Mouse (Mus musculus): Measurements from ENCODE around the gene Sft2d1. TPM values are rescaled to one million over a fixed set of nuclear protein-coding genes. Genes with fewer than 3 reads are reported as not detected.
A peak's percentile ranks its signal among the peaks of the same experiment; 100 is the strongest.
"Not testable (repeated sequence)": the region's sequence is repeated elsewhere in the genome, so short reads cannot be mapped to it uniquely, and the experiment has no call there.

The Sft2d1 gene
- polyA plus RNA-seq, 1 experiment from 2014 or later: 113 TPM

DNA sequence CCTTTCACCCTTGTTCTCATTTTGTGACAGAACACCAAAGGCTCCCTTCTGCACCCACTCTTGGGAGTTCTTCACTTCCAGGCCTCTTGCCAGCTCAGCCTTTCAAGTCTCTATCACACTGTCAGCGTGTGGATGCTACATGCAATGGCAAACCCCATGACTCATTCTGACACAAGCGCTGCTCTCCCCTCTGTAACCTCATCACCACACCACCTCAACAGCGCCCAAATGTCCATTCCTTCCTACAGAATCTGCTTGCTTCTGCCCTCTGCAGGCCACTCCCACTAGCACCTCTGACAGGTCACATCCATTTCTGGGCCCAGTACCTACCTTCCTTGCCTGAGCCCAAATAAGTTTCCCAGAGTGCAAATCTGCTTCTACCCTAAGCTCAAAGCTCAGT is 5.1 kb upstream of the Sft2d1 start:
- WGBS: 34% methylated on average over 3 of the region's 3 CpGs
- Histone ChIP-seq H3K4me3 (no peak overlapping the region), H3K4me1 (0 out of 2 replicates have a peak, but pooled peaks cover 2% of the 10 kb centered on the region), H3K4me2 (no peak overlapping the region), H3K36me3 (ENCODE audit: poor library complexity, severe bottlenecking) (no peaks in the 10 kb centered on the region), H3K27ac (no peak overlapping the region), H3K27me3 (no peaks in the 10 kb centered on the region), H3K9ac (no peak overlapping the region), H3K9me3 (replicated peaks) (no peaks in the 10 kb centered on the region)
- no peak for ATAC-seq

GRCm38 (mm10) chr17:8311751-8312150 is 849 bp downstream of the Sft2d1 start:
- Histone ChIP-seq H3K4me1 (peaks cover 27% of the 10 kb centered on the region), H3K4me3 (peak overlapping the region; percentile 93), H3K9me3 (replicated peaks) (no peaks in the 10 kb centered on the region), H3K9ac (peak overlapping the region; percentile 81), H3K4me2 (peak overlapping the region; percentile 69), H3K27me3 (no peaks in the 10 kb centered on the region), H3K27ac (no peak overlapping the region), H3K36me3 (ENCODE audit: poor library complexity, severe bottlenecking) (no peaks in the 10 kb centered on the region)
- 51% methylated on average over 3 of the region's 3 CpGs for WGBS
- no peak for ATAC-seq

DNA sequence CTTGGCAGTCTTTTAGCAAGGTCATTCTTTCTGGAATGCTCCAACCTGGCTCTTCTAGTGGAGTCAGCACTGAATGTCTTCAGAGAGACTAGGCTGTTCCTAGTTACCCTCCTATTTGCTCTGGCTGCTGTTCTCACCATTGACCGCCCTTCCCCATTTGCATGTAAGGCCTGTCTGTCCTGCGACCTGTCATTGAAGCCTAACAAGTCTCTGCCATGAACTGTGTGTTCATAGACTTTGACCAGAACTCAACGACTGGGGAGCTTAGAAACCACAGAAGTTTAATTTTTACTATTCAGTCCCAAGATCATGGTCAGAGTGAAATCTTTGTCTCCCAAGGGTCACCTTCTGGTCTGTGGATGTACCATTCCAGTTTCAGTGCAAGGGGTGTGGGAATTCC is 3.1 kb downstream of the Sft2d1 start:
- H3K36me3 ChIP-seq (ENCODE audit: poor library complexity, severe bottlenecking): 0 out of 2 replicates have a peak, but pooled peaks cover 4% of the 10 kb centered on the region
- no peaks in the 10 kb centered on the region for H3K27me3 ChIP-seq
- no peak overlapping the region for H3K4me2 ChIP-seq
- WGBS: 86% methylated on average over 3 of the region's 3 CpGs
- no peaks in the 10 kb centered on the region for H3K9me3 ChIP-seq (replicated peaks)
- H3K4me1 ChIP-seq: peaks cover 27% of the 10 kb centered on the region
- H3K9ac ChIP-seq: no peak overlapping the region
- no peak for ATAC-seq
- no peak overlapping the region for H3K27ac ChIP-seq
- H3K4me3 ChIP-seq: no peak overlapping the region

DNA sequence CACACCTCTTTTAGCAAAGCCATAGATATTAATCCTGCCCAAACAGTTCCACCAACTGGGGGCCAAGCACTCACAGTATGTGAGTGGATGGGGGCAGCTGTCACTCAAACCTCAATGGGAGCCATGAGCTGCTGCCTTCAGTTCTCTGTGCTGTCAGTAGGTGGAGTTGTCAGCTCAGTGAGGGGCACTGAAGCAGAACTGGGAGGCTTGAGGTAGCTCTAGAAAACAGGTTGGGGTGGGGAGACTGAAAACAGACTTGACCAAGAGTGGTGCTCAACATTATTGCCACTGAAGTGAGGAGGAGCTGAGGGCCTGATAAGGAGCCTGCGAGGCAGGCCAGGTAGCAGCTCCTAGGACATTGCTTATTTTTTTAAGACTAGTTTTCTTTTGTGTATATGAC is 5.3 kb downstream of the Sft2d1 start:
- Histone ChIP-seq H3K36me3 (ENCODE audit: poor library complexity, severe bottlenecking) (peaks cover 8% of the 10 kb centered on the region; the same call in 1 of the 2 replicates), H3K9me3 (replicated peaks) (no peaks in the 10 kb centered on the region), H3K27ac (no peak overlapping the region), H3K4me3 (no peak overlapping the region), H3K4me1 (peaks cover 25% of the 10 kb centered on the region), H3K9ac (no peak overlapping the region), H3K27me3 (no peaks in the 10 kb centered on the region), H3K4me2 (no peak overlapping the region)
- ATAC-seq: no peak
- 88% methylated on average over 1 of the region's 1 CpGs for WGBS

GRCm38 (mm10) chr17:8326877-8327276 is 16.0 kb downstream of the Sft2d1 start:
- H3K9ac ChIP-seq; ATAC-seq; H3K4me3 ChIP-seq; H3K27ac ChIP-seq; H3K4me1 ChIP-seq; H3K27me3 ChIP-seq; H3K9me3 ChIP-seq (replicated peaks); H3K4me2 ChIP-seq: not testable (repeated sequence)
- WGBS: 87% methylated on average over 10 of the region's 11 CpGs
- H3K36me3 ChIP-seq (ENCODE audit: poor library complexity, severe bottlenecking): peaks cover 41% of the 10 kb centered on the region

DNA sequence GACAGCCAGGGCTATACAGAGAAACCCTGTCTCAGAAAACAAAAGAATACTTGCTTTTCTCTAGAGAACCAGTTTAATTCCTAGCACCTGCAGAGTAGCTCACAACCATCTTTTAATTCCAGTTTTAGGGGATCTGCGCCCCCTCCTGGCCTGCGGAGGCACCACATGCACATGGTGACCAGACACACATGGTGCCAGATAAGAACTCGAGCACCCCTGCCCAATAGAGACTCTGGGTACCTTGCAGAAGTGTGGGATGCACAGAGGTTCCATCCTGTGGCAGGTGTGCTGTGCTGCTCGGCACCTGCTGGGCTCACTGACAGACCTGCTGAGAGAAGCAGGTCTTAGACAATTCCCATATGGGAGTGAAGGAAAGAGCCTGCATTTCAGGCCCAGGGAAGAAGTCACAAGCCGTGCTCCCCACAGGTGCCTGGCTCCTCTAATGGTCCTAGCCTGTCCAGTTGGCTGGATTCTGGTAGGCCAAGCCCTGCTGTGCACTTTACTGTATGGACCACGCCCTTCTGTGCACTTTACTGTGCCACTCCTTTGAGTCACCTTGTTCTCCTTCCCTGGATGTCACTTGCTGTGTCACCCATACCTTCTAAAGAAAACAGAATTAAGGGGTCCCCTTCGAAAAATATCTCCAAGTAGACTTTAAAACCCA is 17.7 kb downstream of the Sft2d1 start:
- H3K36me3 ChIP-seq (ENCODE audit: poor library complexity, severe bottlenecking): peaks cover 34% of the 10 kb centered on the region
- no peaks in the 10 kb centered on the region for H3K27me3 ChIP-seq
- no peaks in the 10 kb centered on the region for H3K9me3 ChIP-seq (replicated peaks)
- no peak overlapping the region for H3K4me2 ChIP-seq
- no peak overlapping the region for H3K9ac ChIP-seq
- no peak overlapping the region for H3K4me3 ChIP-seq
- WGBS: 65% methylated on average over 7 of the region's 7 CpGs
- no peak overlapping the region for H3K27ac ChIP-seq
- ATAC-seq: no peak
- H3K4me1 ChIP-seq: no peaks in the 10 kb centered on the region

DNA sequence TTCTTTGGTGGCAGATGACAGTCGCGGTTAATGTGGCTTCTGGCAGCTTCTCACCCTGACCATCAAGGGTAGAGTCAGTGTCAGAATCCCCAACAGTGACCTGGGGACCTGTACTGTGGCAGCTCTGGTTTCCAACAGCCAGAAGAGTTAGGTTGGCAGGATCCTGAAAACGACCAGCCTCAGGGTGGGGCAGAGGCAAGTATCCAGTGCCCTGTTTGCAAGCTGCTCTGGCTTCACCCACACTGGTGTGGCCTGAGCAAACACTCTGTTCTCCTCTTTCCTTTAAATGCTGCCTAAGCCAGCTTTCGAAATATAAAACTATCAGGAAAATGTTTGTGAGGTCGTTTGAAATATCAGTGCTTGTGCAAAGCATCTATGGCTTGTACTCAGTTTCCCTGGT is 19.7 kb downstream of the Sft2d1 start:
- Histone ChIP-seq H3K4me1 (no peaks in the 10 kb centered on the region), H3K9me3 (replicated peaks) (no peaks in the 10 kb centered on the region), H3K4me3 (no peak overlapping the region), H3K27ac (no peak overlapping the region), H3K4me2 (no peak overlapping the region), H3K27me3 (no peaks in the 10 kb centered on the region), H3K9ac (no peak overlapping the region), H3K36me3 (ENCODE audit: poor library complexity, severe bottlenecking) (peaks cover 17% of the 10 kb centered on the region)
- no peak for ATAC-seq
- WGBS: 72% methylated on average over 5 of the region's 5 CpGs

GRCm38 (mm10) chr17:8337159-8337558 is 26.3 kb downstream of the Sft2d1 start, which contains the start of gene Prr18:
Gene Prr18 (plus strand): TSS chr17:8337459.
- H3K36me3 ChIP-seq (ENCODE audit: poor library complexity, severe bottlenecking); ATAC-seq; H3K4me3 ChIP-seq; H3K4me2 ChIP-seq; H3K9me3 ChIP-seq (replicated peaks); H3K27ac ChIP-seq; H3K9ac ChIP-seq: not testable (repeated sequence)
- H3K27me3 ChIP-seq: peaks cover 26% of the 10 kb centered on the region
- 91% methylated on average over 1 of the region's 5 CpGs for WGBS
- peaks cover 26% of the 10 kb centered on the region for H3K4me1 ChIP-seq

DNA sequence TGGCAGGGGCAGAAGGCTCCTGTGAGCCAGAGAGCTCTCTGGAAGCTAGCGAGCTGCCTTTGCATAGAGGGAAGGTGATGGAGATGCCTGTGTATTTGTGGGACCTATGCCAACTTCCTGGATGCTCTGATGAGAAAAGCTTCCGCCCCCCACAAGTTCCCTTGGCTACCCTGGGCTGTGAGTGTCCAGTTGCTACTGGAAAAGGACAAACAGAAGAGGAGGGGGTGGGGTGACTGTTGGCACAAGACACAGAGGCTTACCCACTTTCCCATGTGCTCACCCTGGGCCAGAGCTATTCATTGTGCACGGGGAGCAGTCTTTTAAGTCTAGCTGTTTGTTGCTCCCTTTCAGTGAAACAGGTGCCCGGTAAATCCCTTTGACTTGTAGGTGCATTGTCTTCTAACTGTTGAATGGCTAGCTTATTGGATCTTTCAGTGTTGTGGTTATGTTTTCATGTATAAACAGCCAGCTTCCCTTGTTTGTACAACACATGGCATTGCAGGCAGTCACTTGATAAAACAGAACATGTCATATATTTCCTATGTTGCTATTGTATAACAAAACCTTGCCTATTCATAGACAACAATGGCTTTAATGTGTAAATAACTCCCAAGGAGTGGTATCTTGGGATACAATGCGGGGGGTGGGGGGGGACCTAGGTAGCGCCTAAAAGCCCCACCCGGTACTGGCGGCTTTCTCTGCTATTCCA is 28.9 kb downstream of the Sft2d1 start:
- WGBS: 8% methylated on average over 8 of the region's 8 CpGs
- no peak; the same call in 1 of the 2 replicates for ATAC-seq
- Histone ChIP-seq H3K9me3 (replicated peaks) (no peaks in the 10 kb centered on the region), H3K4me1 (peaks cover 34% of the 10 kb centered on the region), H3K4me3 (peak overlapping the region; percentile 63), H3K36me3 (ENCODE audit: poor library complexity, severe bottlenecking) (no peaks in the 10 kb centered on the region), H3K9ac (peak overlapping the region; percentile 87), H3K27ac (peak overlapping the region; percentile 77), H3K4me2 (peak overlapping the region; percentile 97), H3K27me3 (peaks cover 30% of the 10 kb centered on the region)

DNA sequence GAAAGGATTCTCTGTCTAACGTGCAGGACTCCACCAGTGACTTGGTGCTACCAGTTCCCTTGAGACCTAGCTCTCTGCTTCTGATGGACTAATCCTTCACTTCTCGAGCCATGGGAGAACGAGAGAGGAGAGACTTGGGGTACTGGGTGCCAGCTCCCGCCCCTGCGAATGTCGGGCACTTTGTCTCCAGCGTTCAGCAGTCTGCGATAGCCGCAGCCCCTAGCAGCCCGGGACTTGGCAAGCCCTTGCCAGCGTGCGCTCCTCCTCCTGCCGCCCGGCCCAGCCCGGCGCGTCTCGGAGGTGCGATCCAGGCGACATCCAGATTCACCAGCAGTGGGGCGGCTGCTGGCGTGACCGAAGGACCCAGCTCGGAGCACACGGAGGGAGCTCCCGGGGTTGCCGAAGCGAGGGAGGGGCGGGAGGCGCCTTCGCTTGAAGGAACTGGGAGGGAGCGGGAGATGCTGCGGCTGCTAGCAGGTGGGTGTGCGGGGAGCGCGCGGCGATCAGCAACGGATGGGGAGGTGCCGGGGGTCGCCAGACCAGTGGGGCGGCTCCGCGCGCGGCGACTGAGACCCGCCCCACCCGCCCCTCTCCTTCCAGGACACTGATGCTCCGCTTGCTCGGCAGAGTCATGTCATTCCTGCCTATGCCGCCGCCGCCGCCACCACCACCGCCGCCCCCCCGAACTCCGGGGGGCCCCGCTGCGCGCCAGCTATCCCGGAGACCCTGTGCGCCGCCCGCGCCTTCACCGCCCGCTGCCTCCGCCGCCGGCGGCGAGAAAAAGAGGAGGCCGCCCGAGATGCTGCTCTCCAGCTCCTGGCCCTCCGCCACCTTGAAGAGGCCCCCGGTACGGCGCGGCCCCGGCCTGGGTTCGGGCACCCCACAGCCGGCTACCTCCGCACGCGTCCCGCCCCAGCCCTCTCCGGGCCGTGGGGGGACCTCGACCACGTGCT is 29.8 kb downstream of the Sft2d1 start:
- Histone ChIP-seq H3K27me3 (peaks cover 30% of the 10 kb centered on the region), H3K36me3 (ENCODE audit: poor library complexity, severe bottlenecking) (no peaks in the 10 kb centered on the region), H3K4me2 (peak overlapping the region; percentile 97), H3K4me3 (peak overlapping the region; percentile 63), H3K9me3 (replicated peaks) (no peaks in the 10 kb centered on the region), H3K4me1 (peaks cover 34% of the 10 kb centered on the region), H3K9ac (peak overlapping the region; percentile 87), H3K27ac (peak overlapping the region; percentile 77)
- ATAC-seq: peak; percentile 80
- WGBS: under 1% methylated on average over 45 of the region's 92 CpGs

DNA sequence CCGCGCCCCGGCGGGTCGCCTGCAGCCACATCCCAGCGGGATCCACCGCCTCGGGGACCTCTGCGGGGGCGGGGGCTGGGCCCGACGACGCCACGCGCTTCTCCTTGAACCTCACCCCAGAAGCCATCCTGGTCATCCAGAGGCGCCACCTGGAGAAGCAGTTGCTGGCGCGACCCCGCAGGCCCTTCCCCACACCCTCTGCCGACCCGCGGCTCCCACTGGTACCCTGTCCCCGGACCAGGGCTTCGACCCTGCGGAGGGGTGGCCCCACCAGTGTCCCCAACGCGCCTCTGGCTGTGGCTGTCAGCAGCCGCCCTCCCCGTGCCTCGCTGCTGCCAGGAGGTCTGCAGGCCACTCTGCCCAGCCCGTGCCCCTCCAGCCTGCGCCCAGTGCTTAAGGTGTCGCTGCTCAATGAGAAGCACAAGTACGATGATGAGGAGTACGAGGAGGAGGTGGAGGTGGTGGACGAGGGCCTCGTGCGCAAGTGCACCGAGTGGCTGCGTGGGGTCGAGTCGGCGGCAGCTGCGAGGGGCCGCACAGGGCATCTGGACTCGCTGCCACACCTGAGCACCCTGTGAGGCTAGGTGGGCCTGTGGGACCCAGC is 30.6 kb downstream of the Sft2d1 start:
- Histone ChIP-seq H3K9ac (peak overlapping the region; percentile 87), H3K36me3 (ENCODE audit: poor library complexity, severe bottlenecking) (no peaks in the 10 kb centered on the region), H3K27ac (no peak overlapping the region), H3K4me1 (peaks cover 34% of the 10 kb centered on the region), H3K9me3 (replicated peaks) (no peaks in the 10 kb centered on the region), H3K27me3 (peaks cover 30% of the 10 kb centered on the region), H3K4me3 (peak overlapping the region; percentile 63), H3K4me2 (peak overlapping the region; percentile 97)
- peak; percentile 34; the same call in 1 of the 2 replicates for ATAC-seq
- WGBS: 9% methylated on average over 45 of the region's 46 CpGs

Measured in forebrain, embryonic 13.5 days (tissue).